Mouse (Mus musculus): ENCODE data around the gene Polr3h. TPM values are rescaled to one million over a fixed set of nuclear protein-coding genes. Genes with fewer than 3 reads are reported as not detected.
A peak's percentile ranks its signal among the peaks of the same experiment; 100 is the strongest.

Polr3h gene
- polyA plus RNA-seq, 2 experiments: 25.0 to 71.6 TPM

DNA sequence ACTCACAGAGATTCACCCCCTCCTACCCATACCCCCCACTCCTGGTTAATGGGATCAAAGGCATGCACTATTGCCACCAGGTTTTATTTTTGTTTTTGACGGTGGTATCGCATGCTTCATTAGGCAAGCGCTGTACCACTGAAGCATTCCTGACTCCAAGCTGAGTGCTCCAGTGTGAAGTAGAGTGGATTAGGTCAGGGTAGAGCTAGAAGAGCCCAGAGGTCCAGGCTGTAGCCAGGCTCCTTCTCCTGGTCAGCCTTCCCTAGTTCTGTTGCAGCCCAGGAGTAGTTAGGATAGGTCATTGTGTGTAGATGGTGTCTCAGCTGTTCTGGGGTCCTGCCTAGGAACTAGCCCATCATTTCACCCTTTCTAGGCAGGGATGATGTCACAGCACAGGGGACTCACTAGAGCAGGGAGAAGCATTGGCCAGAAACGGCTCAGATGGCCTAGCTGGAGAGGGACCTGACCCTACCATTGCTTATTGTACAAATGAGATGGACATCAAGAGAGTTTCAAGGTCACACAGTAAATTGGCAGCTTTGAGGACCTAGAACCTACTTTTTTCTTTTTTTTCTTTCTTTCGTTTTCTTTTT lies 80.9 kb downstream of the Polr3h start:
- H3K9ac ChIP-seq (ENCODE audit: low read depth, low read length, severe bottlenecking): no peak overlapping the region
- H3K27ac ChIP-seq (replicated peaks; ENCODE audit: low read depth, low read length): no peak overlapping the region
- 78% methylated on average over 5 of the region's 5 CpGs for whole genome bisulfite sequencing
- no peak overlapping the region for H3K4me3 ChIP-seq (replicated peaks; ENCODE audit: low read length)
- no peak for TF ChIP-seq POLR2A (IDR thresholded peaks at IDR 0.05; ENCODE audit: borderline replicate concordance, extremely low read depth, insufficient read depth, insufficient read length)
- ATAC-seq (ENCODE audit: low FRiP score, low read depth): no peak
- H3K4me2 ChIP-seq (replicated peaks; ENCODE audit: low read depth, low read length, severe bottlenecking): no peak overlapping the region
- H3K9me3 ChIP-seq (ENCODE audit: control insufficient read depth, low read length): no peaks in the 10 kb centered on the region
- no peaks in the 10 kb centered on the region for H3K4me1 ChIP-seq (ENCODE audit: control insufficient read depth, insufficient read depth, low read length)
- H3K27me3 ChIP-seq (ENCODE audit: control insufficient read depth, insufficient read depth, low read length): no peaks in the 10 kb centered on the region
- no peak for DNase-seq (ENCODE audit: low spot score)
- peaks cover 33% of the 10 kb centered on the region for H3K36me3 ChIP-seq (ENCODE audit: control insufficient read depth, insufficient read depth, low read length)

DNA sequence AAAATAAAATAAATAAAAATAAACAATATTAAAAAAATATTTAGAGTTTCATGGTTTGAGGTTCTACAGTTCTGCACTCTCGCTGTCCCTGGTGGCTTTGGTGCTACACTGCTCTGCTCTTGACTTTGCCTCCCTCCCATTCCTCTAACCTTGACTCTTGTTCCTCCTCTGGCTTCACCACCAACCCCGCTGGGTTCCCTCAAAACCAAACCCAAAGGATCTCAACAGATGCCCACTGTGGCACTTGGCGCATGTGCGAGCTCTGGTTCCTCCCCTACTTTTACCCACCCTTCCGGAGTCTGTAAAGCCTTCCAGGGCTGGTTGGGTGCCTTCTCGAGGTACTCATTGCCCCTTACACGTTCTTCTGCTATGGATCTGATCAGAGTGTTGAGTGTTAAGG lies 83.8 kb downstream of the Polr3h start:
- Histone ChIP-seq H3K9me3 (ENCODE audit: control insufficient read depth, low read length) (no peaks in the 10 kb centered on the region), H3K27me3 (ENCODE audit: control insufficient read depth, insufficient read depth, low read length) (no peaks in the 10 kb centered on the region), H3K9ac (ENCODE audit: low read depth, low read length, severe bottlenecking) (no peak overlapping the region), H3K4me2 (replicated peaks; ENCODE audit: low read depth, low read length, severe bottlenecking) (no peak overlapping the region), H3K27ac (replicated peaks; ENCODE audit: low read depth, low read length) (no peak overlapping the region), H3K4me1 (ENCODE audit: control insufficient read depth, insufficient read depth, low read length) (peaks cover 4% of the 10 kb centered on the region; the same call in 1 of the 2 replicates), H3K4me3 (replicated peaks; ENCODE audit: low read length) (no peak overlapping the region), H3K36me3 (ENCODE audit: control insufficient read depth, insufficient read depth, low read length) (peaks cover 9% of the 10 kb centered on the region)
- no peak for ATAC-seq (ENCODE audit: low FRiP score, low read depth)
- WGBS: 83% methylated on average over 7 of the region's 7 CpGs
- no peak for TF ChIP-seq POLR2A (IDR thresholded peaks at IDR 0.05; ENCODE audit: borderline replicate concordance, extremely low read depth, insufficient read depth, insufficient read length)
- DNase-seq (ENCODE audit: low spot score): no peak

DNA sequence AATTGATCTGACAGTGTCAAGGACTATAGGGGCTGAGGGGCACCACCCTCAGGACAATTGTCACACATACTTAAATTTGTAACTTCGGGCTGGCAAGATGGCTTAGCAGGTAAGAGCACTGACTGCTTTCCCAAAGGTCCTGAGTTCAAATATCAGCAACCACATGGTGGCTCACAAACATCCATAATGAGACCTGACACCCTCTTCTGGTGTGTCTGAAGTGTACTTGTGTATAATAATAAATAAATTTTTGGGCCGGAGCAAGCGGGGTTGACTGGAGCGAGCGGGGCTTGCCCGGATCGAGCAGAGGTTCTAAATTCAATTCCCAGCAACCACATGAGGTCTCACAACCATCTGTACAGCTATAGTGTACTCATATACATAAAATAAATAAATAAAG lies 85.7 kb downstream of the Polr3h start:
- no peak overlapping the region for H3K4me2 ChIP-seq (replicated peaks; ENCODE audit: low read depth, low read length, severe bottlenecking)
- no peak overlapping the region for H3K4me3 ChIP-seq (replicated peaks; ENCODE audit: low read length)
- H3K27me3 ChIP-seq (ENCODE audit: control insufficient read depth, insufficient read depth, low read length): no peaks in the 10 kb centered on the region
- no peak for DNase-seq (ENCODE audit: low spot score)
- no peak for TF ChIP-seq POLR2A (IDR thresholded peaks at IDR 0.05; ENCODE audit: borderline replicate concordance, extremely low read depth, insufficient read depth, insufficient read length)
- no peaks in the 10 kb centered on the region for H3K9me3 ChIP-seq (ENCODE audit: control insufficient read depth, low read length)
- 92% methylated on average over 7 of the region's 7 CpGs for WGBS
- no peaks in the 10 kb centered on the region for H3K36me3 ChIP-seq (ENCODE audit: control insufficient read depth, insufficient read depth, low read length)
- ATAC-seq (ENCODE audit: low FRiP score, low read depth): no peak
- H3K27ac ChIP-seq (replicated peaks; ENCODE audit: low read depth, low read length): no peak overlapping the region
- H3K4me1 ChIP-seq (ENCODE audit: control insufficient read depth, insufficient read depth, low read length): peaks cover 20% of the 10 kb centered on the region
- no peak overlapping the region for H3K9ac ChIP-seq (ENCODE audit: low read depth, low read length, severe bottlenecking)

DNA sequence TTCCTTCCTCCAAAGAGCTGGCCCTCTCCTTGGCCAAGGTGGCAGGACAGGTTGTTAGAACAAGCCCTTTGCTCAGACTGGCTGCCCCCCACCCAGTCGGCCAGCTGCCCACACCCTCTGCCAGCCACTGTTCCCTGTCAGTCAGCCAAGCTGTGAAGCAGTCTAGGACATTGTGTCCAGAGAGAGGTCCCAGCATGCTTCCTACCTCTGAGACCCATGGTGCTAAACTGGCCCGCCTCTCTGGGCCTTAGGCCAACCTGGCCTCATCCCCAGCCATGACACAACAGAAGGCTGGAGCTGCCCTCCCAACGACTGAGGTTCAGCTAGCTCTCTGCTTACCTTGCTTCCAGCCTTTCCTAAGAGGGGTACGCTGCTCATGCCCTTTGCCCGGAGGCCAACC lies 86.4 kb downstream of the Polr3h start:
- Histone ChIP-seq H3K27me3 (ENCODE audit: control insufficient read depth, insufficient read depth, low read length) (no peaks in the 10 kb centered on the region), H3K4me3 (replicated peaks; ENCODE audit: low read length) (no peak overlapping the region), H3K4me2 (replicated peaks; ENCODE audit: low read depth, low read length, severe bottlenecking) (no peak overlapping the region), H3K4me1 (ENCODE audit: control insufficient read depth, insufficient read depth, low read length) (peaks cover 20% of the 10 kb centered on the region), H3K27ac (replicated peaks; ENCODE audit: low read depth, low read length) (no peak overlapping the region), H3K36me3 (ENCODE audit: control insufficient read depth, insufficient read depth, low read length) (no peaks in the 10 kb centered on the region), H3K9ac (ENCODE audit: low read depth, low read length, severe bottlenecking) (no peak overlapping the region), H3K9me3 (ENCODE audit: control insufficient read depth, low read length) (no peaks in the 10 kb centered on the region)
- WGBS: 77% methylated on average over 5 of the region's 5 CpGs
- DNase-seq (ENCODE audit: low spot score) (peak; percentile 18), ATAC-seq (ENCODE audit: low FRiP score, low read depth) (no peak)
- TF ChIP-seq POLR2A (IDR thresholded peaks at IDR 0.05; ENCODE audit: borderline replicate concordance, extremely low read depth, insufficient read depth, insufficient read length): no peak

DNA sequence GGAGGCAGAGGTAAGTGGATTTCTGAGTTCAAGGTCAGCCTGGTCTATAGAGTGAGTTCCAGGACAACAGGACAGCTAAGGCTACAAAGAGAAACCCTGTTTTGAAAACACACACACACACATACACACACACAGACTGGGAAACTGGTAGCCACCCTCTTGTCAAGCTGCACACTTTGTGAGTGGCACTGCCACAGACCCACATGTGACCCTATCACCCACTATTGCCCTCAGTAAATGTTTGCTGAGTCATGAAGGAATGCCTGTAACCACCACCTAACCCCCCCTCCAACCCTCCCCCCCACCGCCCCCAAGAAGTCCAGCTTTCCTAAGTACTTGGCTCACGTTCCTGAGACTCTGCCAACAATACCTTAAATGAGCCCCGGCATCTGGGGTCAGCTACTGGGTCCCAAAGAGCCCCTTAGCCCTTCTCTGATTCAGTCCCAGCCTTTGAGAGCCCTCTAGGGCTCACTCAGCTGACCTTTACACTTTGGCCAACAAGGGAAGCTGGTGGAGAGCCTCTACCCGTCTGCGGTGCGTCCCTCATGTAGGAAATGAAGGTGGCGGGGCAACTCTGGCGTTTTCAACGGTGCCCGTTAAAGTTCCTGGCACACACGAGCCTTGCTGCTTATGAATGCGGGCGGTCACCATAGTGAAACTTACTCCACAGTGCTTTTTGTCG lies 87.3 kb downstream of the Polr3h start:
- no peaks in the 10 kb centered on the region for H3K36me3 ChIP-seq (ENCODE audit: control insufficient read depth, insufficient read depth, low read length)
- DNase-seq (ENCODE audit: low spot score): no peak
- WGBS: 63% methylated on average over 14 of the region's 14 CpGs

More for the DNA sequence above, 87.3 kb downstream of the Polr3h start:
- no peaks in the 10 kb centered on the region for H3K9me3 ChIP-seq (ENCODE audit: control insufficient read depth, low read length)
- no peaks in the 10 kb centered on the region for H3K27me3 ChIP-seq (ENCODE audit: control insufficient read depth, insufficient read depth, low read length)
- H3K27ac ChIP-seq (replicated peaks; ENCODE audit: low read depth, low read length): no peak overlapping the region
- H3K9ac ChIP-seq (ENCODE audit: low read depth, low read length, severe bottlenecking): no peak overlapping the region
- peaks cover 20% of the 10 kb centered on the region for H3K4me1 ChIP-seq (ENCODE audit: control insufficient read depth, insufficient read depth, low read length)
- H3K4me3 ChIP-seq (replicated peaks; ENCODE audit: low read length): no peak overlapping the region
- no peak for ATAC-seq (ENCODE audit: low FRiP score, low read depth)
- H3K4me2 ChIP-seq (replicated peaks; ENCODE audit: low read depth, low read length, severe bottlenecking): no peak overlapping the region
- TF ChIP-seq POLR2A (IDR thresholded peaks at IDR 0.05; ENCODE audit: borderline replicate concordance, extremely low read depth, insufficient read depth, insufficient read length): no peak

Other genes starting within 250 kb of the Polr3h start
- 46.3 and 87.4 TPM in 2 replicates for gene Chadl, start 229.0 kb downstream of the Polr3h start, polyA plus RNA-seq (2012; rRNA removed)
- 22.6 and 27.4 TPM in 2 replicates for gene Chadl, start 229.0 kb downstream of the Polr3h start, polyA plus RNA-seq (2014; fragmentation: Nextera tagmentation; extraction: Ambion mirVana)
- 61.9 and 70.8 TPM in 2 replicates for gene Zc3h7b, start 181.2 kb downstream of the Polr3h start, polyA plus RNA-seq (2012; rRNA removed)
- gene Zc3h7b, start 181.2 kb downstream of the Polr3h start, polyA plus RNA-seq (2014; fragmentation: Nextera tagmentation; extraction: Ambion mirVana): 38.5 and 43.2 TPM in 2 replicates
- gene Rangap1, start 180.7 kb downstream of the Polr3h start, polyA plus RNA-seq (2012; rRNA removed): 69.7 and 74.3 TPM in 2 replicates
- 83.7 and 86.6 TPM in 2 replicates for gene Rangap1, start 180.7 kb downstream of the Polr3h start, polyA plus RNA-seq (2014; fragmentation: Nextera tagmentation; extraction: Ambion mirVana)
- 45.7 and 49.2 TPM in 2 replicates for gene Tef, start 123.8 kb downstream of the Polr3h start, polyA plus RNA-seq (2012; rRNA removed)
- gene Tef, start 123.8 kb downstream of the Polr3h start, polyA plus RNA-seq (2014; fragmentation: Nextera tagmentation; extraction: Ambion mirVana): 25.5 and 29.3 TPM in 2 replicates
- 23.7 and 28.1 TPM in 2 replicates for gene Tob2, start 67.4 kb downstream of the Polr3h start, polyA plus RNA-seq (2012; rRNA removed)
- 23.4 and 24.7 TPM in 2 replicates for gene Tob2, start 67.4 kb downstream of the Polr3h start, polyA plus RNA-seq (2014; fragmentation: Nextera tagmentation; extraction: Ambion mirVana)
- 91.7 and 96.8 TPM in 2 replicates for gene Phf5a, start 54.3 kb downstream of the Polr3h start, polyA plus RNA-seq (2012; rRNA removed)
- 159 and 163 TPM in 2 replicates for gene Phf5a, start 54.3 kb downstream of the Polr3h start, polyA plus RNA-seq (2014; fragmentation: Nextera tagmentation; extraction: Ambion mirVana)
- 158 and 183 TPM in 2 replicates for gene Aco2, start 53.9 kb downstream of the Polr3h start, polyA plus RNA-seq (2012; rRNA removed)
- gene Aco2, start 53.9 kb downstream of the Polr3h start, polyA plus RNA-seq (2014; fragmentation: Nextera tagmentation; extraction: Ambion mirVana): 127 and 134 TPM in 2 replicates
- 16.2 and 23.6 TPM in 2 replicates for gene Csdc2, start 10.5 kb upstream of the Polr3h start, polyA plus RNA-seq (2012; rRNA removed)
- gene Csdc2, start 10.5 kb upstream of the Polr3h start, polyA plus RNA-seq (2014; fragmentation: Nextera tagmentation; extraction: Ambion mirVana): 13.5 and 14.3 TPM in 2 replicates
- 40.7 and 41.5 TPM in 2 replicates for gene Pmm1, start 34.7 kb upstream of the Polr3h start, polyA plus RNA-seq (2012; rRNA removed)
- gene Pmm1, start 34.7 kb upstream of the Polr3h start, polyA plus RNA-seq (2014; fragmentation: Nextera tagmentation; extraction: Ambion mirVana): 33.3 and 34.8 TPM in 2 replicates
- gene 1700029P11Rik, start 54.3 kb upstream of the Polr3h start, polyA plus RNA-seq (2012; rRNA removed): not detected in 2 replicates
- gene 1700029P11Rik, start 54.3 kb upstream of the Polr3h start, polyA plus RNA-seq (2014; fragmentation: Nextera tagmentation; extraction: Ambion mirVana): not detected in 2 replicates
- 29.3 and 37.2 TPM in 2 replicates for gene Xrcc6, start 61.6 kb upstream of the Polr3h start, polyA plus RNA-seq (2012; rRNA removed)
- gene Xrcc6, start 61.6 kb upstream of the Polr3h start, polyA plus RNA-seq (2014; fragmentation: Nextera tagmentation; extraction: Ambion mirVana): 71.8 and 74.0 TPM in 2 replicates
- gene Desi1, start 107.6 kb upstream of the Polr3h start, polyA plus RNA-seq (2012; rRNA removed): 30.5 and 34.8 TPM in 2 replicates
- 26.3 and 29.8 TPM in 2 replicates for gene Desi1, start 107.6 kb upstream of the Polr3h start, polyA plus RNA-seq (2014; fragmentation: Nextera tagmentation; extraction: Ambion mirVana)
- 155 and 182 TPM in 2 replicates for gene Snu13, start 121.4 kb upstream of the Polr3h start, polyA plus RNA-seq (2012; rRNA removed)
- 268 and 280 TPM in 2 replicates for gene Snu13, start 121.4 kb upstream of the Polr3h start, polyA plus RNA-seq (2014; fragmentation: Nextera tagmentation; extraction: Ambion mirVana)
- gene 4930407I10Rik, start 132.9 kb upstream of the Polr3h start, polyA plus RNA-seq (2012; rRNA removed): 0.01 TPM in 1 of 2 replicates, not detected in the other
- gene 4930407I10Rik, start 132.9 kb upstream of the Polr3h start, polyA plus RNA-seq (2014; fragmentation: Nextera tagmentation; extraction: Ambion mirVana): 0.06 TPM in 1 of 2 replicates, not detected in the other
- 0.14 and 0.16 TPM in 2 replicates for gene Mei1, start 143.8 kb upstream of the Polr3h start, polyA plus RNA-seq (2012; rRNA removed)
- 0.12 TPM in 1 of 2 replicates, not detected in the other for gene Mei1, start 143.8 kb upstream of the Polr3h start, polyA plus RNA-seq (2014; fragmentation: Nextera tagmentation; extraction: Ambion mirVana)
- 39.6 and 40.7 TPM in 2 replicates for gene Ccdc134, start 201.7 kb upstream of the Polr3h start, polyA plus RNA-seq (2012; rRNA removed)
- gene Ccdc134, start 201.7 kb upstream of the Polr3h start, polyA plus RNA-seq (2014; fragmentation: Nextera tagmentation; extraction: Ambion mirVana): 26.4 and 28.3 TPM in 2 replicates
- gene Srebf2, start 220.9 kb upstream of the Polr3h start, polyA plus RNA-seq (2012; rRNA removed): 131 and 253 TPM in 2 replicates
- 122 and 125 TPM in 2 replicates for gene Srebf2, start 220.9 kb upstream of the Polr3h start, polyA plus RNA-seq (2014; fragmentation: Nextera tagmentation; extraction: Ambion mirVana)

Measured in limb, embryonic 14.5 days (tissue).